14 mouse cellular contexts compared by ENCODE assay signal in genomic region chr7:145197711-145198110, GRCm38 (mm10). TPM values are rescaled to one million over a fixed set of nuclear protein-coding genes. Genes with fewer than 3 reads are reported as not detected.
DNase-seq lines count a peak whose midpoint lies in the region; ATAC-seq and TF ChIP-seq lines count a peak whose summit lies in the region.
"Had no signal": no experiment of that assay in that cellular context is flagged by ENCODE, and none has a peak within 500 bp of the region (broad histone marks: within the 10 kb centered on the region; RNA-seq: fewer than 3 reads in every experiment).

No protein-coding gene starts in this region.

- H3K4me3 ChIP-seq in heart, embryonic 16.5 days (ENCODE audit: low read length) = no peak overlapping the region
- H3K4me3 ChIP-seq in midbrain, embryonic 14.5 days (replicated peaks; ENCODE audit: low read depth, low read length) = no peak overlapping the region
- no peak overlapping the region for H3K4me3 ChIP-seq in midbrain, embryonic 15.5 days
- H3K4me3 ChIP-seq in limb, embryonic 10.5 days = no peak overlapping the region
- no peak overlapping the region for H3K4me3 ChIP-seq in stomach, postnatal 0 days (ENCODE audit: low read depth, low read length)
- no peak overlapping the region for H3K4me3 ChIP-seq in thymus, adult 2 months (ENCODE audit: control insufficient read depth, insufficient read depth, low read length)
- H3K4me3 ChIP-seq in gastrocnemius, adult 2 months = no peak overlapping the region
- H3K4me3 ChIP-seq: liver, embryonic 12.5 days had no signal

- no peak for ATAC-seq in heart, embryonic 16.5 days (replicated peaks; ENCODE audit: extremely low read depth, insufficient read depth, low FRiP score)
- no peak for ATAC-seq in midbrain, embryonic 14.5 days (ENCODE audit: low FRiP score, low TSS enrichment)
- ATAC-seq in midbrain, embryonic 15.5 days (replicated peaks) = no peak
- ATAC-seq in stomach, postnatal 0 days (ENCODE audit: low FRiP score, low TSS enrichment) = no peak
- ATAC-seq: liver, embryonic 12.5 days had no signal

- H3K4me1 ChIP-seq in heart, embryonic 16.5 days (ENCODE audit: control insufficient read depth, insufficient read depth, low read length) = peaks cover 50% of the 10 kb centered on the region
- peaks cover 3% of the 10 kb centered on the region; the same call in 1 of the 2 replicates for H3K4me1 ChIP-seq in midbrain, embryonic 14.5 days (ENCODE audit: control insufficient read depth, insufficient read depth, low read length)
- peaks cover 10% of the 10 kb centered on the region for H3K4me1 ChIP-seq in midbrain, embryonic 15.5 days
- H3K4me1 ChIP-seq in limb, embryonic 10.5 days = peaks cover 41% of the 10 kb centered on the region
- peaks cover 11% of the 10 kb centered on the region for H3K4me1 ChIP-seq in stomach, postnatal 0 days (replicated peaks; ENCODE audit: control insufficient read depth, insufficient read depth)
- no peaks in the 10 kb centered on the region for H3K4me1 ChIP-seq in thymus, adult 2 months (replicated peaks; ENCODE audit: control insufficient read depth, insufficient read depth, low read length)

- DNase-seq in heart, postnatal 25 days (ENCODE audit: low spot score) = no peak
- DNase-seq in midbrain, embryonic 14.5 days = no peak
- DNase-seq in limb, embryonic 10.5 days (ENCODE audit: low spot score) = no peak
- DNase-seq in stomach, postnatal 0 days (ENCODE audit: low spot score) = no peak
- DNase-seq in thymus, adult 2 months = no peak
- DNase-seq in gastrocnemius, adult 2 months = no peak
- DNase-seq: embryo, embryonic 11 days; forebrain, postnatal 0 days; kidney, adult 8-10 months had no signal

- no peak for TF ChIP-seq POLR2A in thymus, adult 2 months (IDR thresholded peaks at IDR 0.05; ENCODE audit: control insufficient read depth, extremely low read depth, insufficient read depth, low read length, poor library complexity)

- intact Hi-C loops in heart, postnatal 25 days (cut with DNase I) = loop anchor here (5.0 kb wide), 1 partner anchor 85 kb away; no protein-coding TSS in a partner anchor
- intact Hi-C loops in gastrocnemius, adult 2 months (cut with DNase I) = no loop called here

- no peaks in the 10 kb centered on the region for H3K36me3 ChIP-seq in heart, embryonic 16.5 days (ENCODE audit: control insufficient read depth, insufficient read depth)
- no peaks in the 10 kb centered on the region for H3K36me3 ChIP-seq in midbrain, embryonic 14.5 days (ENCODE audit: control insufficient read depth, insufficient read depth, low read length)
- no peaks in the 10 kb centered on the region for H3K36me3 ChIP-seq in midbrain, embryonic 15.5 days (replicated peaks)
- no peaks in the 10 kb centered on the region for H3K36me3 ChIP-seq in limb, embryonic 10.5 days
- no peaks in the 10 kb centered on the region for H3K36me3 ChIP-seq in stomach, postnatal 0 days (ENCODE audit: control insufficient read depth, insufficient read depth, low read length)
- H3K36me3 ChIP-seq in thymus, adult 2 months (ENCODE audit: control insufficient read depth, insufficient read depth, low read length) = no peaks in the 10 kb centered on the region
- H3K36me3 ChIP-seq: liver, embryonic 12.5 days had no signal

- H3K27me3 ChIP-seq in heart, embryonic 16.5 days (ENCODE audit: control insufficient read depth, insufficient read depth, low read length) = no peaks in the 10 kb centered on the region
- no peaks in the 10 kb centered on the region for H3K27me3 ChIP-seq in midbrain, embryonic 14.5 days (ENCODE audit: control insufficient read depth, insufficient read depth, low read length)
- no peaks in the 10 kb centered on the region for H3K27me3 ChIP-seq in midbrain, embryonic 15.5 days (replicated peaks)
- H3K27me3 ChIP-seq in limb, embryonic 10.5 days (ENCODE audit: low read depth, poor library complexity, severe bottlenecking) = no peaks in the 10 kb centered on the region; the same call in 1 of the 2 replicates
- H3K27me3 ChIP-seq in stomach, postnatal 0 days (ENCODE audit: control insufficient read depth, insufficient read depth, low read length) = no peaks in the 10 kb centered on the region
- no peaks in the 10 kb centered on the region for H3K27me3 ChIP-seq in thymus, adult 2 months (ENCODE audit: control insufficient read depth, insufficient read depth, low read length)

- peak overlapping the region; percentile 94 for H3K27ac ChIP-seq in heart, embryonic 16.5 days (ENCODE audit: low read length)
- H3K27ac ChIP-seq in midbrain, embryonic 14.5 days (replicated peaks; ENCODE audit: low read depth, low read length) = no peak overlapping the region
- H3K27ac ChIP-seq in midbrain, embryonic 15.5 days = no peak overlapping the region
- peak overlapping the region; percentile 61 for H3K27ac ChIP-seq in limb, embryonic 10.5 days
- peak overlapping the region; percentile 85 for H3K27ac ChIP-seq in stomach, postnatal 0 days (replicated peaks)
- H3K27ac ChIP-seq in thymus, adult 2 months (ENCODE audit: control insufficient read depth, insufficient read depth, low read length) = no peak overlapping the region
- H3K27ac ChIP-seq in gastrocnemius, adult 2 months = no peak overlapping the region; the same call in 1 of the 2 replicates
- H3K27ac ChIP-seq: liver, embryonic 12.5 days had no signal

- no peak for TF ChIP-seq CTCF in stomach, postnatal 0 days (IDR thresholded peaks at IDR 0.05; ENCODE audit: low read depth)
- TF ChIP-seq CTCF in thymus, adult 2 months (IDR thresholded peaks at IDR 0.05; ENCODE audit: borderline replicate concordance, control insufficient read depth, extremely low read depth, insufficient read depth, low read length, poor library complexity) = no peak
- no peak for TF ChIP-seq CTCF in gastrocnemius, adult 2 months (IDR thresholded peaks at IDR 0.05)

- peak overlapping the region; percentile 59 for H3K9ac ChIP-seq in heart, embryonic 16.5 days (ENCODE audit: low read length)
- H3K9ac ChIP-seq in midbrain, embryonic 14.5 days (replicated peaks; ENCODE audit: low read length) = 0 out of 2 replicates have a peak overlapping the region, but pooled peaks have one; percentile 16
- H3K9ac ChIP-seq in midbrain, embryonic 15.5 days = no peak overlapping the region
- no peak overlapping the region for H3K9ac ChIP-seq in stomach, postnatal 0 days (ENCODE audit: low read length)
- H3K9ac ChIP-seq: forebrain, postnatal 0 days; liver, embryonic 12.5 days had no signal

- WGBS in heart, embryonic 16.5 days = 44% methylated on average over 3 of the region's 3 CpGs
- WGBS in midbrain, embryonic 14.5 days = 31% methylated on average over 3 of the region's 3 CpGs
- 35% methylated on average over 3 of the region's 3 CpGs for WGBS in midbrain, embryonic 15.5 days
- 46% methylated on average over 3 of the region's 3 CpGs for WGBS in limb, embryonic 10.5 days
- WGBS in stomach, postnatal 0 days = 51% methylated on average over 3 of the region's 3 CpGs
- 81% methylated on average over 3 of the region's 3 CpGs for WGBS in thymus, adult 2 months

- TF ChIP-seq EP300 in stomach, postnatal 0 days (optimal IDR thresholded peaks at IDR 0.05) = no peak

- H3K4me2 ChIP-seq in heart, embryonic 16.5 days (ENCODE audit: low read depth, low read length) = no peak overlapping the region
- H3K4me2 ChIP-seq in midbrain, embryonic 14.5 days (ENCODE audit: low read length) = no peak overlapping the region
- H3K4me2 ChIP-seq in midbrain, embryonic 15.5 days = no peak overlapping the region
- H3K4me2 ChIP-seq in stomach, postnatal 0 days (replicated peaks; ENCODE audit: low read depth) = no peak overlapping the region
- H3K4me2 ChIP-seq: liver, embryonic 12.5 days had no signal

- H3K9me3 ChIP-seq in heart, embryonic 16.5 days (replicated peaks; ENCODE audit: control insufficient read depth, low read length) = peaks cover 7% of the 10 kb centered on the region
- H3K9me3 ChIP-seq in midbrain, embryonic 14.5 days (ENCODE audit: control insufficient read depth, low read length) = no peaks in the 10 kb centered on the region
- H3K9me3 ChIP-seq in midbrain, embryonic 15.5 days = no peaks in the 10 kb centered on the region
- H3K9me3 ChIP-seq in limb, embryonic 10.5 days (replicated peaks) = no peaks in the 10 kb centered on the region; the same call in 1 of the 2 replicates
- no peaks in the 10 kb centered on the region for H3K9me3 ChIP-seq in stomach, postnatal 0 days (ENCODE audit: control insufficient read depth, low read length)
- H3K9me3 ChIP-seq: liver, embryonic 12.5 days had no signal

RNA-seq across cellular contexts. Expression of gene 1810010D01Rik, which starts 10.2 kb away (rescaled TPM):
- polyA plus RNA-seq in heart, embryonic 16.5 days (2015; fragmentation: Nextera tagmentation; extraction: Ambion mirVana) = 0.34 TPM in 1 of 2 replicates, not detected in the other
- not detected for total RNA-seq in heart, postnatal 25 days (2021)
- polyA plus RNA-seq in midbrain, embryonic 14.5 days (2014; fragmentation: Nextera tagmentation; extraction: Ambion mirVana) = 0.33 TPM in 1 of 2 replicates, not detected in the other
- polyA plus RNA-seq in midbrain, embryonic 15.5 days (2015; fragmentation: Nextera tagmentation; extraction: Ambion mirVana) = not detected in 2 replicates
- 0.33 TPM in 1 of 2 replicates, not detected in the other for polyA plus RNA-seq in limb, embryonic 10.5 days (2016; fragmentation: Nextera tagmentation; extraction: Ambion mirVana)
- 111 and 135 TPM in 2 replicates for polyA plus RNA-seq in stomach, postnatal 0 days (2015; fragmentation: Nextera tagmentation; extraction: Ambion mirVana)
- 1.9 and 2.5 TPM in 2 replicates for polyA plus RNA-seq in thymus, adult 2 months (2012; rRNA removed)
- under 1 TPM in 1 of 2 experiments, not detected in 1; 0.67 TPM for total RNA-seq in gastrocnemius, adult 2 months (2021)
- total RNA-seq: hematopoietic stem cell, adult 5-6 weeks; megakaryocyte progenitor cell, adult 5-6 weeks had no signal

Comparison
In these comparisons a context has a peak if more than half of its experiments do, and no peak if none do; other contexts are left out.
1. H3K9ac ChIP-seq: peak in heart, embryonic 16.5 days (single experiment) and midbrain, embryonic 14.5 days (single experiment); none in midbrain, embryonic 15.5 days (single experiment) and stomach, postnatal 0 days (single experiment).
2. H3K27ac ChIP-seq: peak in heart, embryonic 16.5 days (single experiment), limb, embryonic 10.5 days (single experiment) and stomach, postnatal 0 days (single experiment); none in midbrain, embryonic 14.5 days (single experiment), midbrain, embryonic 15.5 days (single experiment), thymus, adult 2 months (single experiment) and gastrocnemius, adult 2 months (single experiment).
3. RNA of gene 1810010D01Rik, which starts 10.2 kb away (polyA plus RNA-seq): 111 to 135 TPM in stomach, postnatal 0 days; 1.9 to 2.5 TPM in thymus, adult 2 months, 0.33 TPM in midbrain, embryonic 14.5 days, 0.33 TPM in limb, embryonic 10.5 days, 0.34 TPM in heart, embryonic 16.5 days and not detected in midbrain, embryonic 15.5 days; every median in the first group is over 10 times any median in the second.